Comparison of ENCODE assay signal across 8 mouse cellular contexts in genomic region chr13:97938596-97939297, GRCm38 (mm10).
DNase-seq lines count a peak whose midpoint lies in the region; ATAC-seq and TF ChIP-seq lines count a peak whose summit lies in the region.

No protein-coding gene starts in this region.

- peaks cover 5% of the 10 kb centered on the region; the same call in 1 of the 2 replicates for H3K36me3 ChIP-seq in hindbrain, postnatal 0 days (ENCODE audit: insufficient read depth, low read length)

- no peak overlapping the region for H3K9ac ChIP-seq in hindbrain, postnatal 0 days (replicated peaks; ENCODE audit: low read length)

- no peak overlapping the region for H3K27ac ChIP-seq in hindbrain, postnatal 0 days

- H3K4me3 ChIP-seq in hindbrain, postnatal 0 days (ENCODE audit: low read length): no peak overlapping the region

- H3K27me3 ChIP-seq in hindbrain, postnatal 0 days (ENCODE audit: insufficient read depth, low read length): no peaks in the 10 kb centered on the region

- no peak overlapping the region for H3K4me2 ChIP-seq in hindbrain, postnatal 0 days (ENCODE audit: low read depth, low read length)

- ATAC-seq in hindbrain, postnatal 0 days: peak; percentile 80
- peak; percentile 79 for ATAC-seq in megakaryocyte-erythroid progenitor cell, adult 5-6 weeks (replicated peaks; ENCODE audit: low FRiP score, low TSS enrichment, poor library complexity, severe bottlenecking)

- no peaks in the 10 kb centered on the region for H3K4me1 ChIP-seq in hindbrain, postnatal 0 days (ENCODE audit: insufficient read depth, low read length)

- peak; percentile 89 for DNase-seq in R1 (ENCODE audit: low read depth, low spot score)
- DNase-seq in cerebellum, adult 9-10 months: peak; percentile 79
- peak; percentile 59 to 87 for DNase-seq in frontal cortex, postnatal 10 days (ENCODE audit: low spot score in 2 of 2)
- peak; percentile 93 for DNase-seq in hindbrain, postnatal 0 days (ENCODE audit: low spot score)
- peak; percentile 79 for DNase-seq in left cerebral cortex, adult 11 months (ENCODE audit: low spot score)
- DNase-seq in right cerebral cortex, postnatal 10 days (ENCODE audit: low spot score in 2 of 2): peak; percentile 90 to 94
- peak; percentile 94 for DNase-seq in urinary bladder, postnatal 25 days (ENCODE audit: low spot score)

- no peaks in the 10 kb centered on the region for H3K9me3 ChIP-seq in hindbrain, postnatal 0 days (ENCODE audit: low read length)

- TF ChIP-seq CTCF in hindbrain, postnatal 0 days (IDR thresholded peaks at IDR 0.05; ENCODE audit: low read depth): peak; percentile 96

- 35% methylated on average over 18 of the region's 18 CpGs for WGBS in hindbrain, postnatal 0 days
